Mouse (Mus musculus) cerebellum, postnatal 14 days (tissue): ENCODE data around the gene Pds5a.
"Not testable (repeated sequence)": the region's sequence is repeated elsewhere in the genome, so short reads cannot be mapped to it uniquely, and the experiment has no call there.

Source experiments
- DNase-seq, 2 experiments: peaks; one replicate each; pipeline ENCODE4 v3.0.0; 2021; ENCODE audit warnings: mixed read lengths in 2 of 2

The Pds5a gene

DNA sequence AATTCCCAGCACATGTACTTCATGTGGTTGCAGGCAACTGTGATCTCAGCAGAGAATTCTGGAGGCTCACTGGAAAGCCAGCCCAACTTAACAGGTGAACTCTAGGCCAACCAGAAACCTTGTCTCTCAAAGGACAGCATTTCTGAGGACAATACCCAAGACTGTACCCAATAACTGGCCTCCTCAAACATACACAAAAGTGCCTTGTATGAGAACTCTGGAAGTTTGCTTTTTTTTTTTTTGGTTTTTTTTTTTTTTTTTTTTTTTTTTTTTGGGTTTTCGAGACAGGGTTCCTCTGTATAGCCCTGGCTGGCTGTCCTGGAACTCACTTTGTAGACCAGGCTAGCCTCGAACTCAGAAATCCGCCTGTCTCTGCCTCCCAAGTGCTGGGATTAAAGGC is 4.0 kb downstream of the Pds5a start:
- not testable (repeated sequence) for DNase-seq

DNA sequence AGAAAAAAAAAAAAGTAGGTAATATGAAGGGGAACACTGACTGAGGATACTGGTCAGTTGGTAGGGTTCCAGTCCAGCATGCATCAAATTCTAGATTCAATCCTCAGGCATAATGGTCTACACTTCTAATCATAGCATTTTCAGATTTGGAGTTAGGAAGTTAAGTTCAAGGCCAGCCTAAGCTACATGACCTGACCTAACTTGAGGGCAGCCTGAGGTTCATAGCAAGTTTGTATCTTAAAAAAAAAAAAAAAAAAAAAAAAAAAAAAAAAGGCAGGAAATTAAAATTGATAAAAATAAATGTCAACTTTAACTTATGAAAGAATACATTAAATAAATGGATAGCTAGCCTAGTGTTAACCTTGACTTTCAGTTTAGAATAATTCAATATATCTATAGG is 5.1 kb downstream of the Pds5a start:
- DNase-seq: no peak

- no peak for DNase-seq
These were observed 9.3 kb downstream of the Pds5a start for GRCm38 (mm10) chr5:65688806-65689205.

DNA sequence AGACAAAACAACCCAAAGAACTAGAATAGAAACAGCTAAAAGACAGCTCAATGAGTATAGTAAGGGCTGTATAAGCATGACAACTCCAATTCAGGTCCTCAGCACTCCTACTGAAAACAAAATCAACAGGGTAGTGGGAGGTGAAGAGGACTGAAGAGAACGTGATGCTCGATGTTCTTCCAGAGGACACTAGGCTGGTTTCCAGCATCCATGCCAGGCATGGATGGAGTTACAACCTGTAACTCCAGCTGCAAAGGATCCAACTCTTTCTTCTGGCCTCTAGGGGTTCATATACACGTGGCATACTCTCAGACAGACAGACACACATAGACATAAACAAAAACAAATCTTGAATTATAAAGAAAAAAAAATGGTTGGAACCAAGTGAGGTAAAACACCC is 11.3 kb downstream of the Pds5a start:
- no peak for DNase-seq

DNA sequence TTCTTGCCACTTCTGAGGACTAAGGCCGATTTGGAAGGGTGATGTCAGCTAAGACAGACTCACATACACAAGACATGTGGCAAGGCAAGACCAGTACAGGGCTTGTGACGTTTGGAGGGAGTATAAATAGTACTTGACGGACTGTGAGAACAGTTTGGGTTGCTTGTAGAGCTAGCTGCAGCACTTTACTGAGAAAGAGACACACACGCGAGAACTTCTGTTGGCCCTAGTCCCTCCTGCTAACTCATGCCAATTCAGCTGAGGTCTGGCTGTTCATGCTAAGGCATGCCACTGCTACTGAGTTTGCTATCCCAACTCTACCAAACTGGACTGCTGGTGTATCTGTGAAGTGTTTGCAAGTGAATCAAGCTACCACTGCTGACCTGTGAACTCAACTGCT is 19.2 kb downstream of the Pds5a start:
- peak in 1 of 2 experiments; percentile 16 for DNase-seq

DNA sequence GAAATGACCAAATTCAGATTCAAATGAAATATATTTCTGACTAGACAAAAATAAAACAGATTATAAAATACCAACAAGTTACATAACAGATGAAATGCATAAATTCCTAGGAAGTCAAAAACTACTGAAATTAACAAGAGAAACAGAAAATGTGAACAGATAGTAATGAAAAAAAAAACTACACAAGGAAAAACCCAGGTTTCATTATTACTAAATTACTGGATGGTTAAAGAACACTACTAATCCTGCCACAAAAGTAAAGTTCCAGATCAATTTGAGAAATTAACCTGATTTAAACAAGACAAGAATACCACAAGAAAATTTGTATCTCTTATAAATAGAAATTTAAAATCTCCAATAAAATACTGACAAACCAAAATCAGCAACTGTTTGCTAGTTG is 25.9 kb downstream of the Pds5a start:
- DNase-seq: no peak

- DNase-seq: peak; percentile 7 to 8
These were observed 30.4 kb downstream of the Pds5a start for GRCm38 (mm10) chr5:65667644-65668043.

DNA sequence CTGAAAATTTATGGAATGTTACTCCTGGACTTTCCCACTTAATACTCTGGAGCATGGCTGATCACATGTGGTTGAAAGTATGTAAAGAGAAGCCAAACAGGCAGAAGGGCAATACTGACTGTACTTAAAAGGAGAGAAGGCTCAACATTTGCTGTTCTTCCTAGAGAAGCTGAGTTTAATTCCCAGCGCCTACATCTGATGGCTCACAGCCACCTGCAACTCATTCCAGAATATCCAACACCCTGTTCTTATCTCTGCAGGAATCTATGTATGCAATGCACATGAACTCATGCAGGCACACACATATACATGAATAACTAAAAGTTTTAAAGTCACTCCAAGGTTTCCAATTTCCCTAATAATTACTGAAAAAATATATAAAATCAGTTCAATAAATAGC is 32.7 kb downstream of the Pds5a start:
- no peak for DNase-seq

DNA sequence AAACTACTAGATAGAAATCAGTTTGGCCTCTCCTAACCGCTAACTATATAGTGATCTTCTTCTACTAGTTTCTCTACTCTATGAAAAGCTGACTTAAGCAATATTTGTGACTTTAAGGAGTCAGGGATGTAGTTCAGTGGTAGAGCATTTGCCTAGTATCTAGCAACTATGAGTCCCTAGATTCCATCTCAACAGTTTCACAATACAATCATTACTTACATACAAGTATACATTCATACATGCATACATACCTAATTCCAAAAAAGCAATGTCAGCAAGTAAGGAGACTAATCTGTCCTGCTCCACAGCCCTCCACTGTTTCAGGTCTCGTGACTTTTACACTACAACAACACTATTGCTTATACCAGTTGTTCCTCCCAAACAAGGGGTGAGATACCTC is 36.1 kb downstream of the Pds5a start:
- no peak for DNase-seq

GRCm38 (mm10) chr5:65653786-65654185 is 44.3 kb downstream of the Pds5a start:
- no peak for DNase-seq

- no peak for DNase-seq
These were observed 59.2 kb downstream of the Pds5a start for GRCm38 (mm10) chr5:65638896-65639295.

DNA sequence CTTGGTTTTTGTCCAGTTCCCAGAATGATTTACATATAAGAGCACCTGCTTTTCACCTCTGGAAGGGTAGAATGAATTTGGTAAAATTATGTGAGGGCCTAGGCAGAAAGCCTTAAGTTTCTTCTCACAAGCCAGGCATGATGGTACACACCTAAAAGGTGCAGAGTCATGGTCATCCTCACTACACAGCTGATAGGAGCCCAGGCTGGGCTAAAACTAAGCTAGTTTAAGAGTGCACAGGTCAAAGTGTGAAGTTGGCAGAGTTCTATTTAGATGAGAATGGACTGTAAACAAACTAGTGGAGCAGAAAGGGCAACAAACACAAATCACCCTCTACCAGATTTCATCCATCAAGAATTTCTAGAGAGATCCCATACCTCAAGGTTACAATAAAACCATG is 73.7 kb downstream of the Pds5a start:
- DNase-seq: no peak

DNA sequence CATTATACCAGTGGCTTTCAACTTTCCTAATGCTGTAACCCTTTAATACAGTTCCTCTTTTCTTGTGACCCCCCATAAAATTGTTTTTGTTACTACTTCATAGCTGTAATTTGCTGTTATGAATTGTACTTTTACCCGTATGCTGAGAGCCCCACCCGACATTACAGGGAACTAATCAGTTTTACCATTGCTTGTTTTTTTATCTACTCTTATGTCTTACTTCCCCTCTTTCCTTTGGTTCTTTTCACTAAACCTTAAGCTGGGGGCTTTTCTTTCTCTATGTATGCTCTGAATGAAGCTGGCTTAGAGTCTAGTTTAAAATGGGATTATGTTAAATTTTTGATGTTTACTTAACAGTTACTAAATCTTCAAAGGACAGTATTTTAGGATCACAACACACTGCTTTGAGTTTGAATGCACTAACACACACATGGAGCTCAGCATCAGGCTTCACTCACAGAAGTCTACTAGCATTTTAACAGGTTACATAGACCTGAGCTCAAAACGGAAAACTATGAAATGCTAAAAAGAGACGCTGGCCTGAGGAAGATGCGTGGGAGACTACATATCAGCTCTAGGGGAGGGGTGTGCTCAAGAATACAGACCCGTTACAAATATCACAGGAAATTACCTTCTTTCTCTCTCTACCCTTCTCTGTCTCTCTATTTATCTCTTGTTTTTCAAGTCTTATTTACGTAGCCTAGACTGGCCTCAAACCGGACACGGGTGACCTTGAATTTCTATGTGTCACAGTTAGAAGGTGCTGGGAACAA is 84.7 kb downstream of the Pds5a start:
- DNase-seq: no peak

GRCm38 (mm10) chr5:65610541-65610940 is 87.5 kb downstream of the Pds5a start:
- DNase-seq: no peak

- DNase-seq: no peak
These were observed 88.3 kb downstream of the Pds5a start for GRCm38 (mm10) chr5:65609769-65610168.

- DNase-seq: no peak
These were observed 91.3 kb downstream of the Pds5a start for GRCm38 (mm10) chr5:65606820-65607219.

- DNase-seq: no peak
These were observed 98.4 kb downstream of the Pds5a start for GRCm38 (mm10) chr5:65599681-65600080.

DNA sequence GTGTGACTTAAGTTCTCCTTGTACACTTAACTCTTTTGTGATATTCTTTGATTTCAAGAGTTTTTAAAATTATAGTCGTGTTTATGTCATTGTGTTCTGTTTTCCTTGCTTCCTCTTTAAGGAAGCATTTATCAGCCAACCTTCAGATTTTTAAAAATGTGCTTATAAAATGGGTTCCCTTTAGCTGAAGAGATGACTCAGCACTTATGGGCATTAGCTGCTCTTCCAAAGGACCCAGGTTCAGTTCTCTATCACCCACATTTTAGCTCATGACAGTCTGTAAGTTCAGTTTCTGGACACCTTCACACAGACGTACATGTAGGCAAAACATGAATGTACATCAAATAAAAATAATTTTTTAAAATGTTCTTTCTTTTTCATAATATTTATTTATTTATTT is 105.7 kb downstream of the Pds5a start:
- no peak for DNase-seq

- DNase-seq: no peak
These were observed 107.9 kb downstream of the Pds5a start for GRCm38 (mm10) chr5:65590199-65590598.

DNA sequence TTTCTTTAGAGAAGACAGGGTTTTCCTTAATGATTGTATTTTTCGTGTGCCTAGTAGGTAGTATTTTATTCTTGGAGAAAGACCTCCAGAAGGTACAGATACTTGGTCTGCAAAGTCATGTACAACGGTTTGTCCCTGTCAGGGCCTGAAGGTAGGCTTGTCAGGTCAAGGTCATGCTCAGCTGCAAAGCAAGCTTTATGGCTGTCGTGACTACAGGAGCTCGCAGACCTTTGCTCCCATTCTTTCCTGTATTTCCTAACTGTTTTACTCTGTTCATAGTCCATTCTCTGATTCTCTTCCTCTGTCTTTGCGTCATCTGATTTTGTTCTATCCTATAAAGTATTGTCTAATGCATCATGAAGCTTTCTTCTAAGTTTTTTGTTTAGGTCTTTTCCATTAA is 111.8 kb downstream of the Pds5a start:
- DNase-seq: no peak

GRCm38 (mm10) chr5:65578545-65578944 is 119.5 kb downstream of the Pds5a start:
- no peak for DNase-seq

- DNase-seq: no peak
These were observed 122.2 kb downstream of the Pds5a start for GRCm38 (mm10) chr5:65575896-65576295.

- DNase-seq: no peak
These were observed 123.2 kb downstream of the Pds5a start for GRCm38 (mm10) chr5:65574876-65575275.

DNA sequence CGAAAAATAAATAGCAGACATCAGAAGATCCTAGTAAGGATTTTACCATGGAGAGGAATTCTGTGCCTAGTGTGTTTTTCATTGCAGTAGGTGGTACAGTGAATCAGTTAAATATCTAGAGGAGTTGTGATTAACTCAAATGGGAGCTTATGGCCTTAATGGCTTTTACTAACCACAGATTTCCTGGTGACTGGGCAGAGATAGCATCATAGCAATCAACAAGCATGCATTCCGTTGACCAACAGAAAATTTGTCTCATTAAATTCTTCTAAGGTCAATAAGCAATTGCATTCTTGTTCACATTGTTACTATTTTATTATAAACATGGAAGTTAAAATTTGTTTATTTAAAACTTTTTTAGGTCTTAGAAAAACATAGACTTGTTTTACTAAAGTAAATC is 132.6 kb downstream of the Pds5a start:
- no peak for DNase-seq
